Mouse (Mus musculus) MEL (cell line): ENCODE results near the gene B3gat3. TPM values are rescaled to one million over a fixed set of nuclear protein-coding genes. Genes with fewer than 3 reads are reported as not detected.
"Not testable (repeated sequence)": the region's sequence is repeated elsewhere in the genome, so short reads cannot be mapped to it uniquely, and the experiment has no call there.

Experiments
- DNase-seq: peaks from one replicate; pipeline ENCODE4 v3.0.0; 2011; ENCODE audit warnings: low read depth, low spot score
- H3K27ac ChIP-seq: 2 replicates; pipeline ENCODE4 v1.5.1; 2012; ENCODE audit warnings: low read depth, mild to moderate bottlenecking, control low read depth, low read length, moderate library complexity; ENCODE audit not compliant: control insufficient read depth
- H3K27me3 ChIP-seq, 2 experiments: fragments of 150-350 bp in 1 of 2; sonication (generic) in 1 of 2; 2 replicates each; pipeline ENCODE4 v1.6.1; 2012; ENCODE audit warnings: low read length in 2 of 2, mild to moderate bottlenecking in 2 of 2, improper control_type of control experiment in 1 of 2, moderate library complexity in 1 of 2; ENCODE audit not compliant: insufficient read depth in 2 of 2, control insufficient read depth in 1 of 2
- H3K36me3 ChIP-seq, 2 experiments: 2 replicates each; pipeline ENCODE4 v1.6.1; 2012 to 2014; ENCODE audit warnings: low read length in 2 of 2, improper control_type of control experiment in 1 of 2, inconsistent platforms in 1 of 2, mild to moderate bottlenecking in 1 of 2; ENCODE audit not compliant: insufficient read depth in 2 of 2, control insufficient read depth in 1 of 2
- H3K4me1 ChIP-seq, 2 experiments: fragments of 150-350 bp in 1 of 2; sonication (generic) in 1 of 2; 2 replicates each; pipeline ENCODE4 v1.6.1; 2012; ENCODE audit warnings: low read length in 2 of 2, improper control_type of control experiment in 1 of 2, mild to moderate bottlenecking in 1 of 2; ENCODE audit not compliant: insufficient read depth in 2 of 2, control insufficient read depth in 1 of 2
- H3K4me3 ChIP-seq, 2 experiments: fragments of 150-350 bp in 1 of 2; sonication (generic) in 1 of 2; 2 replicates each; pipeline ENCODE4 v1.5.1; 2012; ENCODE audit warnings: low read depth in 2 of 2, low read length in 2 of 2, mild to moderate bottlenecking in 2 of 2, moderate library complexity in 2 of 2, control low read depth in 1 of 2, improper control_type of control experiment in 1 of 2; ENCODE audit not compliant: control insufficient read depth in 1 of 2, insufficient read depth in 1 of 2
- H3K79me2 ChIP-seq: 2 replicates; pipeline ENCODE4 v1.6.1; 2012; ENCODE audit warnings: mild to moderate bottlenecking, low read length, moderate library complexity; ENCODE audit not compliant: control insufficient read depth, poor library complexity, insufficient read depth
- H3K9ac ChIP-seq: 2 replicates; pipeline ENCODE4 v1.6.1; 2012; ENCODE audit warnings: low read depth, mild to moderate bottlenecking, control low read depth, low read length, moderate library complexity; ENCODE audit not compliant: control insufficient read depth, poor library complexity, severe bottlenecking
- H3K9me3 ChIP-seq: fragments of 150-350 bp; sonication (generic); replicated peaks from 2 replicates; pipeline ENCODE4 v1.6.1; 2012; ENCODE audit warnings: mild to moderate bottlenecking, low read length, improper control_type of control experiment, moderate library complexity; ENCODE audit not compliant: insufficient read depth
- BHLHE40 ChIP-seq: IDR thresholded peaks from 2 replicates; pipeline ENCODE4 v1.6.1; 2012; ENCODE audit warnings: low read depth, mild to moderate bottlenecking, inconsistent platforms, low read length, improper control_type of control experiment, borderline replicate concordance
- CHD1 ChIP-seq: IDR thresholded peaks from 2 replicates; pipeline ENCODE4 v1.6.1; 2012; ENCODE audit warnings: low read depth, mild to moderate bottlenecking, inconsistent platforms, low read length, improper control_type of control experiment
- CTCF ChIP-seq, 3 experiments: IDR thresholded peaks in 2 of 3; conservative IDR thresholded peaks in 1 of 3; 2 replicates each; pipeline ENCODE4 v1.5.1; 2011 to 2012; ENCODE audit warnings: low read length in 3 of 3, low read depth in 2 of 3, mild to moderate bottlenecking in 2 of 3, improper control_type of control experiment in 1 of 3, inconsistent platforms in 1 of 3, mixed read lengths in 1 of 3, moderate library complexity in 1 of 3; ENCODE audit not compliant: control insufficient read depth in 1 of 3, insufficient read depth in 1 of 3, poor library complexity in 1 of 3, severe bottlenecking in 1 of 3
- ELF1 ChIP-seq: IDR thresholded peaks from 2 replicates; pipeline ENCODE4 v1.6.1; 2014; ENCODE audit warnings: low read depth, mild to moderate bottlenecking, inconsistent platforms, low read length, improper control_type of control experiment, moderate library complexity
- EP300 ChIP-seq, 2 experiments: IDR thresholded peaks; 2 replicates each; pipeline ENCODE4 v1.6.1; 2011; ENCODE audit warnings: improper control_type of control experiment in 2 of 2, low read length in 2 of 2, low read depth in 1 of 2, mild to moderate bottlenecking in 1 of 2
- ETS1 ChIP-seq: IDR thresholded peaks from 2 replicates; pipeline ENCODE4 v1.6.1; 2012; ENCODE audit warnings: low read depth, mild to moderate bottlenecking, inconsistent platforms, low read length, improper control_type of control experiment, moderate library complexity
- GATA1 ChIP-seq: IDR thresholded peaks from 2 replicates; pipeline ENCODE4 v1.6.1; 2011; ENCODE audit warnings: low read depth, low read length, improper control_type of control experiment
- HCFC1 ChIP-seq: IDR thresholded peaks from 2 replicates; pipeline ENCODE4 v1.6.1; 2012; ENCODE audit warnings: low read depth, mild to moderate bottlenecking, inconsistent platforms, low read length, improper control_type of control experiment, moderate library complexity
- JUND ChIP-seq: IDR thresholded peaks from 2 replicates; pipeline ENCODE4 v1.6.1; 2011; ENCODE audit warnings: low read depth, mild to moderate bottlenecking, improper control_type of control experiment, low read length
- KAT2A ChIP-seq: conservative IDR thresholded peaks from 2 replicates; pipeline ENCODE4 v1.6.1; 2012; ENCODE audit warnings: low read depth, low read length, improper control_type of control experiment, inconsistent platforms
- MAX ChIP-seq: IDR thresholded peaks from 2 replicates; pipeline ENCODE4 v1.6.1; 2011; ENCODE audit warnings: low read length, improper control_type of control experiment
- MAZ ChIP-seq: IDR thresholded peaks from 2 replicates; pipeline ENCODE4 v1.6.1; 2012; ENCODE audit warnings: low read depth, mild to moderate bottlenecking, inconsistent platforms, low read length, improper control_type of control experiment
- MEF2A ChIP-seq: IDR thresholded peaks from 2 replicates; pipeline ENCODE4 v1.6.1; 2014; ENCODE audit warnings: low read depth, mild to moderate bottlenecking, inconsistent platforms, low read length, improper control_type of control experiment; ENCODE audit not compliant: poor library complexity, insufficient replicate concordance, severe bottlenecking; ENCODE audit errors: extremely low read depth
- NELFE ChIP-seq: IDR thresholded peaks from 2 replicates; pipeline ENCODE4 v1.6.1; 2011; ENCODE audit warnings: low read depth, low read length, improper control_type of control experiment
- POLR2A ChIP-seq, 2 experiments: IDR thresholded peaks; 2 replicates each; pipeline ENCODE4 v1.6.1; 2011 to 2012; ENCODE audit warnings: low read length in 2 of 2, mild to moderate bottlenecking in 2 of 2, control low read depth in 1 of 2, improper control_type of control experiment in 1 of 2, low read depth in 1 of 2, moderate library complexity in 1 of 2; ENCODE audit not compliant: control insufficient read depth in 1 of 2, insufficient read depth in 1 of 2, poor library complexity in 1 of 2
- POLR2AphosphoS5 ChIP-seq: IDR thresholded peaks from 2 replicates; pipeline ENCODE4 v1.6.1; 2012; ENCODE audit warnings: low read depth, borderline replicate concordance, mild to moderate bottlenecking, inconsistent platforms, low read length, moderate library complexity, mixed read lengths
- RAD21 ChIP-seq: IDR thresholded peaks from 2 replicates; pipeline ENCODE4 v1.6.1; 2011; ENCODE audit warnings: mild to moderate bottlenecking, low read depth, low read length, improper control_type of control experiment
- RCOR1 ChIP-seq: IDR thresholded peaks from 2 replicates; pipeline ENCODE4 v1.6.1; 2012; ENCODE audit warnings: low read depth, mild to moderate bottlenecking, inconsistent platforms, low read length, improper control_type of control experiment
- SIN3A ChIP-seq: IDR thresholded peaks from 2 replicates; pipeline ENCODE4 v1.6.1; 2012; ENCODE audit warnings: low read length, improper control_type of control experiment, inconsistent platforms
- SMC3 ChIP-seq: IDR thresholded peaks from 2 replicates; pipeline ENCODE4 v1.6.1; 2011; ENCODE audit warnings: low read depth, low read length, improper control_type of control experiment
- TAL1 ChIP-seq: IDR thresholded peaks from 2 replicates; pipeline ENCODE4 v1.6.1; 2012; ENCODE audit warnings: mild to moderate bottlenecking, inconsistent platforms, low read length, moderate library complexity, mixed read lengths
- TCF12 ChIP-seq: IDR thresholded peaks from 2 replicates; pipeline ENCODE4 v1.6.1; 2014; ENCODE audit warnings: low read depth, mild to moderate bottlenecking, inconsistent platforms, low read length, improper control_type of control experiment, moderate library complexity
- UBTF ChIP-seq: IDR thresholded peaks from 2 replicates; pipeline ENCODE4 v1.6.1; 2012; ENCODE audit warnings: low read depth, mild to moderate bottlenecking, inconsistent platforms, low read length, improper control_type of control experiment, moderate library complexity, borderline replicate concordance; ENCODE audit not compliant: insufficient read depth
- USF1 ChIP-seq: IDR thresholded peaks from 2 replicates; pipeline ENCODE4 v1.6.1; 2014; ENCODE audit warnings: low read depth, mild to moderate bottlenecking, inconsistent platforms, low read length, improper control_type of control experiment, moderate library complexity
- USF2 ChIP-seq, 2 experiments: IDR thresholded peaks; 2 replicates each; pipeline ENCODE4 v1.6.1; 2011 to 2012; ENCODE audit warnings: improper control_type of control experiment in 2 of 2, low read length in 2 of 2, borderline replicate concordance in 1 of 2, inconsistent platforms in 1 of 2, low read depth in 1 of 2, mild to moderate bottlenecking in 1 of 2; ENCODE audit not compliant: insufficient read depth in 1 of 2
- ZC3H11A ChIP-seq: IDR thresholded peaks from 2 replicates; pipeline ENCODE4 v1.6.1; 2012; ENCODE audit warnings: low read depth, mild to moderate bottlenecking, inconsistent platforms, low read length, improper control_type of control experiment
- ZNF384 ChIP-seq: IDR thresholded peaks from 2 replicates; pipeline ENCODE4 v1.6.1; 2012; ENCODE audit warnings: low read depth, mild to moderate bottlenecking, inconsistent platforms, low read length, improper control_type of control experiment
- polyA plus RNA-seq, 2 experiments: library from polyadenylated mRNA; stranded (reverse) in 1 of 2; unstranded in 1 of 2; fragments of >175 nt in 1 of 2; fragments of >200 nt in 1 of 2; gene quantifications; 2 replicates each; pipeline versions ENCODE4 v1.2.1 to v1.2.4; 2012; ENCODE audit warnings: low replicate concordance in 2 of 2, low read depth in 1 of 2; ENCODE audit not compliant: insufficient read length in 2 of 2, insufficient read depth in 1 of 2, missing spikeins in 1 of 2
- total RNA-seq: library from RNA; depleted of rRNA; stranded (reverse); fragments of 300-350 nt; gene quantifications from 2 replicates; pipeline ENCODE4 v1.2.3, GENCODE M21; 2012

B3gat3 gene
- total and polyA plus RNA-seq, 3 experiments = 26.2 to 35.4 TPM; not detected in 1

DNA sequence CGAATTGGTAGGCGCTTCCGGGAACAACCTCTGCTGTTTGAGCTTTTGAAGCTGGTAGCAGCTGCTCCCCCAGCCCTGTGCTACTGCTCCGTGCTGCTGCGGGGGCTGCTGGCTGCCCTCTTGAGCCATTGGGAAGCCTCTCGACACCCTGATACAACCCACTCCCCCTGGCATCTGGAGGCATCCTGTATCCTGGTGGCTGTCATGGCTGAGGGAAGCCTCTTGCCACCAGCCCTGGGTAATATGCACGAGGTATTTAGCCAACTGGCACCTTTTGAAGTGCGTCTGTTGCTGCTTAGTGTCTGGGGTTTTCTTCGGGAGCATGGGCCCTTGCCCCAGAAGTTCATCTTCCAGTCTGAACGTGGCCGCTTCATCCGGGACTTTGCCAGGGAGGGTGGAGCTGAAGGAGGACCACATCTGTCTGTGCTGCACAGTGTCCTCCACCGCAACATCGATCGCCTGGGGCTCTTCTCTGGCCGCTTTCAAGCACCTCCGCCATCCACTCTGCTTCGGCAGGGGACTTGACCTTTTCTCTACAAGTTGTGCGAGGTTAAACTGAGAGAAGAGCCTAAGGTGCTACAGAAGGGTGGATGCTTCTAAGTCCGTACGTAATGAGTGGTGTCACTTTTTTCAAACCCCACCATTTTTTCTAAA, 22.8 kb upstream of the B3gat3 start:
- H3K27me3 ChIP-seq, H3K9me3 ChIP-seq: not testable (repeated sequence)
- peaks cover 0 to 32% of the 10 kb centered on the region in 2 experiments; a peak in 2 of 4 replicates for H3K36me3 ChIP-seq
- peak overlapping the region; percentile 14 to 48 for H3K4me3 ChIP-seq
- peak overlapping the region; percentile 81 for H3K9ac ChIP-seq
- H3K4me1 ChIP-seq = peaks cover 5 to 21% of the 10 kb centered on the region in 2 experiments; a peak in 3 of 4 replicates
- peak; percentile 76 for DNase-seq
- TF ChIP-seq UBTF = 0 out of 2 replicates have a peak, but pooled peaks have one; percentile 44
- 0 out of 2 replicates have a peak, but pooled peaks have one; percentile 38 for TF ChIP-seq ELF1
- 0 out of 4 replicates have a peak, but pooled peaks of 1 of the 2 experiments have one; percentile 34 for TF ChIP-seq POLR2A (IDR thresholded peaks at IDR 0.05; ENCODE audit: control insufficient read depth in 1 of 2, insufficient read depth in 1 of 2, low read depth in 1 of 2, low read length in 2 of 2, poor library complexity in 1 of 2)
- TF ChIP-seq MAX = peak; percentile 16; the same call in 1 of the 2 replicates
- H3K27ac ChIP-seq = peak overlapping the region; percentile 96
- H3K79me2 ChIP-seq = peaks cover 51% of the 10 kb centered on the region

DNA sequence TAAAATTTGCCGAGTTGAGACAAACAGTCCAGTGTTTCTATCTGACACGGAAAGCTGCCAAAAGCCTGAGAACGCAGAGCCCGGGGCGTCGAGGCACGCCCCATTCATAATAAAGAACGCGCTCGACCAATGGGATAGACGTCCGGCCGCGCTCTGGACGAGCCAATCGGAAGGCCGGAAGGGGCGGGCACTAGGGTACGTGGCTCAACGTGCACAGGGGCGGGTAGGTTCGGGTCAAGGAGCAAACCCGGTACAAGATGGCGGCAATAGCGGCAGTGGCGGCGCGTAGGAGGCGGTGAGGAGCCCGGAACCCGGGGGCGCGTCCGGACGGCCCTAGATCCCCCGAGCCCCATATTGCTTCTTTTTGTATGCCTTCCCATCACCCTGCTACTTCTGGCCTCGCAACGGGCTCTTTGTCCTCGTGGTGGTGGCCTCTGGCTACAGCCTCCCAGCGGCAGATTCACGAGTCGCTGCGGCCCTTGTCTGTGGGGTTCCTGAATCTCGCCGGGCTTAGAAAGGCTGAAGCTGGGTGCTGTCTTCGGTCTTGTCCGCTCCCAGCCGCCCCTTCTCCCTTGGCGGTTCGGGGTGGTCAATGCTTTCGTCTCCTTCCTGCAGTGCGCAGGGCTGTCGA, 22.2 kb upstream of the B3gat3 start, which contains the start of gene Ganab:
Ganab (plus strand) TSS at position 207 of the 631 bp plus-strand sequence.
- H3K9ac ChIP-seq = peak within 1 kb of the TSS; percentile 96
- peaks cover 5 to 21% of the 10 kb centered on the region in 2 experiments; a peak in 3 of 4 replicates for H3K4me1 ChIP-seq
- TF ChIP-seq ETS1 = peak; percentile 30; the same call in 1 of the 2 replicates
- no peak for TF ChIP-seq ZC3H11A
- no peak for TF ChIP-seq CHD1
- TF ChIP-seq MAX = 0 out of 2 replicates have a peak, but pooled peaks have one; percentile 57
- TF ChIP-seq JUND = no peak
- peak; percentile 67; the same call in 1 of the 2 replicates for TF ChIP-seq KAT2A
- TF ChIP-seq MAZ = 0 out of 2 replicates have a peak, but pooled peaks have one; percentile 54
- no peak for TF ChIP-seq SMC3
- peak; percentile 76 for TF ChIP-seq ELF1
- TF ChIP-seq POLR2A (IDR thresholded peaks at IDR 0.05; ENCODE audit: control insufficient read depth in 1 of 2, insufficient read depth in 1 of 2, low read depth in 1 of 2, low read length in 2 of 2, poor library complexity in 1 of 2) = peak; percentile 64 to 88
- no peak for TF ChIP-seq RCOR1
- TF ChIP-seq NELFE = peak; percentile 80
- no peak for TF ChIP-seq ZNF384
- TF ChIP-seq POLR2AphosphoS5 = no peak
- TF ChIP-seq CTCF (IDR thresholded peaks at IDR 0.05 in 2 of 3, conservative IDR thresholded peaks at IDR 0.05 in 1 of 3; ENCODE audit: control insufficient read depth in 1 of 3, insufficient read depth in 1 of 3, low read depth in 2 of 3, low read length in 3 of 3, poor library complexity in 1 of 3, severe bottlenecking in 1 of 3) = no peak
- TF ChIP-seq BHLHE40 = no peak
- no peak for TF ChIP-seq MEF2A
- no peak for TF ChIP-seq GATA1
- TF ChIP-seq USF1 = 0 out of 2 replicates have a peak, but pooled peaks have one; percentile 16
- TF ChIP-seq TCF12 = peak; percentile 75
- no peak for TF ChIP-seq USF2 (IDR thresholded peaks at IDR 0.05; ENCODE audit: borderline replicate concordance in 1 of 2, insufficient read depth in 1 of 2, low read depth in 1 of 2, low read length in 2 of 2)
- no peak for TF ChIP-seq EP300 (IDR thresholded peaks at IDR 0.05; ENCODE audit: low read depth in 1 of 2, low read length in 2 of 2)
- TF ChIP-seq TAL1 = no peak
- TF ChIP-seq SIN3A = peak; percentile 72
- peak; percentile 88 for TF ChIP-seq HCFC1
- no peak for TF ChIP-seq RAD21

More for the DNA sequence above, 22.2 kb upstream of the B3gat3 start, which contains the start of gene Ganab:
- Histone ChIP-seq H3K4me3 (peak within 1 kb of the TSS; percentile 75 to 79), H3K9me3 (no peaks in the 10 kb centered on the region), H3K27ac (peak within 1 kb of the TSS; percentile 96), H3K79me2 (peaks cover 50% of the 10 kb centered on the region), H3K36me3 (peaks cover under 1 to 32% of the 10 kb centered on the region in 2 experiments; a peak in 2 of 4 replicates), H3K27me3 (no peaks in the 10 kb centered on the region)
- DNase-seq = peak; percentile 98
